Mouse (Mus musculus) retina, embryonic 14.5 days (tissue): ENCODE measurements at regions not wholly inside any gene's neighbourhood (a gene's known extent, or its start where the extent isn't known, plus 50 kb on each side); places are given as distances from the start of the nearest gene placed in this dataset.
A peak's percentile ranks its signal among the peaks of the same experiment; 100 is the strongest.

ENCODE experiments used
- DNase-seq: peaks from one replicate; pipeline ENCODE4 v3.0.0-alpha.2; 2015; ENCODE audit warnings: low spot score

DNA sequence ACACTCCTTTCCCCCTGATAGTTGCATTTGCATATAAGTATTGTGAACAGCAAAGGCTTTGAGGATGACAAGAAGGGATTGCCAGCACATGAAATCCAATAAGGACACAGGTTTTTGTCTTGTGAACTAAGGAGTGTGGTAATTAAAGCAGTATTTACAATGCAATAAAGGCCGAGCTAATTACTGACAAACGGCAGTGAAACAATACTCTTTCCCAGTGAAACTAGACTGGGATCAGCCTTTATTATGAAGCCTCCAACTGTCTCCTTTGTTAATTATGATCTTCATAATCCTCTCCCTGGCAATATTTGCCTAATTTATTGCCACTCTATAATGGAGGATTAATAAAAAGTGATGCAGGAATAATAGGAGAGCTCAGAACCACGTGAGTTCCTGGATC is 704.2 kb upstream of the Api5 start:
- no peak for DNase-seq

DNA sequence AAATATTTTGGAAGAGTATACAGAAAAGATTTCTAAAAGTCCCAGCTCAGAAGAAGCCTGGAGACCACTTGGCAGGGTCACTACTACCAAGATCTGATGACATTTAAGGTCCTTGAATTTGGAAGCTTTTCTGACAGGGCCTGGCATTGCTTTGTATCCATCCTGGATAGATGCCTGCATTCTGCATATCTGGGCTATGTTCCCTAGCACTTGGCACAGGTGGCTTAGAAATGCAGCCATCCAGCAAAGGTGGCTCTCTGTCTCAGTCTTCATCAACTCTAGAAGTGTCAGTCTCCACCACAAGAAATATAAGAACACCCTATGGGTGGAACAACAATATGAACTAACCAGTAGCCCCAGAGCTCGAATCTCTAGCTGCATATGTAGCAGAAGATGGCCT is 702.2 kb upstream of the Api5 start:
- no peak for DNase-seq

DNA sequence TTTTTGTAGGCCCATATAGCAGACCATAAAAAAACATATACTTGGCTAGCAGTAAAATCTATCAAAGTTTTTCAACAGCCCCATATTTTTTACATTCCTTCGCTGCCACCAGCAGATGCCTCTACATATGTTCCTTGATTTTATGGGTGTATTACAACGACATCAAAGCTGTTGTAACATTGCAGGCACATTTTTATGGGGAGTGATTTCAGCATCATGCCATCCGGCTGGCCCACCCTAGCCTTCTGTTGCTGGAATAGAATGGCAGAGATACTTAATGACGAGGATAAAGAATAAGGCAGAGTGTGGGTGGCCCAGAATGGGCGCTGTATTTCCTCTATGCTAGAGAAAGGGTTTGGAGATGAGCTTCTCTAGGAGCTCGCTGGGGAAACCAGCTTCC is 698.7 kb upstream of the Api5 start:
- DNase-seq = no peak

GRCm38 (mm10) chr2:95131181-95131580 is 693.2 kb upstream of the Api5 start:
- no peak for DNase-seq

DNA sequence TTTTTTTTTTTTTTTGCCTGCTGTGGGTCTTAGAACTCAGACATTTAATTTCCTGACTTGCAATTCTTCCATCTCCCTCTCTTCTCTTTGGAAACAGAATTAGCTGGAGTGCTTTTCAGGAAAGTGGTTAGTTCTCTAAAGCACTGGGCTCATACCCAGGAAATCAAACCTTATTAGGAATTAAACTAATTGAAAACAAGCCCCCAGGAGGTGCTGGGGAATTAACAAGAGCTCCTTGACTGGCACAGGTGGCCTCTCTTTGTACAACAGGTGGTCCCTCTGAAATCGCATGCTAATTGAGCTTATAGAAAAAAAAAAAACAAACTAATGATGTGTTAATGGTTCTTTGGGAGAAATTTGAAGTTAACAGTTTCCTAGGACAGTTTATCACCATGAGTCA is 690.8 kb upstream of the Api5 start:
- no peak for DNase-seq

- DNase-seq = no peak
Observed at GRCm38 (mm10) chr2:95119544-95119943, 681.6 kb upstream of the Api5 start.

DNA sequence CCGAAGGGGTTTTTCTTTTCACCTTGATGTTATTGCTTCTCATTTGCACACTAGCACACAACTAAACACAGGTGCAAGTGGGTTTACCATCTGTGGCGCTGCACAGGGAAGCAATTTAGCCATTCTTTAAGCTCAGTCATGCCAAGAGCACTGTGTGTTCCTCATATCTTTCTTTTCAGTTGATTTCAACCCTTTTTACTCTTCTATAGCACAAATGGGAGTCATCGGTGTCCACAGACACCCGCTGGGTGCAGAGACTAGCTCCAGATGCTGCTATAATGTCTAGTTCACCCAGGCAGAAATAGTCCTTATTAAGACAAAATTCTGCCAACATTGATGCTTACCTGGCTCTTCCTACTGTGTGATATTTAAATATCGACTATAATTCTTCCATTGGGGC is 659.1 kb upstream of the Api5 start:
- DNase-seq = no peak

DNA sequence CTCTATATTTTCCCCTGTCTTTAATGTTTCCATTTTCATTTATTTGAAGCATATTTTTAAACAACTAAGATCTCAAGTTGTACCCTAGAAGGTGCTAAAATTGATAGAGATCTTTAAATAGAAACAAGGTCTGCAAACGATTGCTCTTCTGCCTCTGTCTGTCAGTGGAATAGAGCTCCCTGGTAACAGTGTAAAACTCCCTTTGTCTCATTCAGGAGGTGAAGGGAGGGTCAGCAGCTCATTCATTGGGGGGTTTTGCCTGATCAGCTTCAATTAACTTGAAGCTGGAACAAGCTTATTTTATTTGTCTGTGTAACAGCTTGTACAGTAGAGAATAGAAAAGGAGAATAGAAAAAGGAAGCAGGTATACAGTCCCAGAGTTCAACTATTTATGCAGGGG is 616.7 kb upstream of the Api5 start:
- DNase-seq = peak; percentile 73

DNA sequence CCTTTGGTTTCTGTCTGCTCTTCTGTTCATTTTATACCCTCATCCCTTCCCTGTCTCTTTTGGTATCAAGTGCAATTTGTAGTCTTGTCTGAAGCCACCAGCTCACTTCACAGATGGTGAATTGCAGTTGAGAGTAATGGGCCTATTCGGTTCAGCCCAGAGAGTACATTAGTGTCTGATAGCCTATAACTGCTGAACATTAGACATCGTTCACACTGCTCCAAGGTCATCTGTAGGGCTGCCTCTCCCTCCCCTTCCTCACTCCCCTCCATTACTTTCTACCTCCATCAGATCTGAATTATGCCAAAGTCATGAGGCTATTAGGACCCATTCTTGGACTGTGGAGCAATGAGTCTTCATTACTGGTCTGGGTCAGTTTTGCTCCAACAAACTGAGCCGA is 615.9 kb upstream of the Api5 start:
- DNase-seq = peak; percentile 3
